Mouse (Mus musculus) Muller cell, postnatal 12 days (primary cell): ENCODE measurements around the gene Sipa1l2.

Experiments used
- DNase-seq: peaks from one replicate; pipeline ENCODE4 v3.0.0-alpha.2; 2015; ENCODE audit errors: inconsistent ontology term

The Sipa1l2 gene

GRCm38 (mm10) chr8:125369491-125370236 lies 199.9 kb downstream of the Sipa1l2 start:
- no peak for DNase-seq

- DNase-seq = no peak
Observed at GRCm38 (mm10) chr8:125368341-125369035, 201.1 kb downstream of the Sipa1l2 start.
